Mouse (Mus musculus) heart, adult 11 months (tissue): ENCODE results near the gene Nkx3-2.

Experiments used
- DNase-seq: peaks from one replicate; pipeline ENCODE4 v3.0.0; 2022

Nkx3-2 gene

DNA sequence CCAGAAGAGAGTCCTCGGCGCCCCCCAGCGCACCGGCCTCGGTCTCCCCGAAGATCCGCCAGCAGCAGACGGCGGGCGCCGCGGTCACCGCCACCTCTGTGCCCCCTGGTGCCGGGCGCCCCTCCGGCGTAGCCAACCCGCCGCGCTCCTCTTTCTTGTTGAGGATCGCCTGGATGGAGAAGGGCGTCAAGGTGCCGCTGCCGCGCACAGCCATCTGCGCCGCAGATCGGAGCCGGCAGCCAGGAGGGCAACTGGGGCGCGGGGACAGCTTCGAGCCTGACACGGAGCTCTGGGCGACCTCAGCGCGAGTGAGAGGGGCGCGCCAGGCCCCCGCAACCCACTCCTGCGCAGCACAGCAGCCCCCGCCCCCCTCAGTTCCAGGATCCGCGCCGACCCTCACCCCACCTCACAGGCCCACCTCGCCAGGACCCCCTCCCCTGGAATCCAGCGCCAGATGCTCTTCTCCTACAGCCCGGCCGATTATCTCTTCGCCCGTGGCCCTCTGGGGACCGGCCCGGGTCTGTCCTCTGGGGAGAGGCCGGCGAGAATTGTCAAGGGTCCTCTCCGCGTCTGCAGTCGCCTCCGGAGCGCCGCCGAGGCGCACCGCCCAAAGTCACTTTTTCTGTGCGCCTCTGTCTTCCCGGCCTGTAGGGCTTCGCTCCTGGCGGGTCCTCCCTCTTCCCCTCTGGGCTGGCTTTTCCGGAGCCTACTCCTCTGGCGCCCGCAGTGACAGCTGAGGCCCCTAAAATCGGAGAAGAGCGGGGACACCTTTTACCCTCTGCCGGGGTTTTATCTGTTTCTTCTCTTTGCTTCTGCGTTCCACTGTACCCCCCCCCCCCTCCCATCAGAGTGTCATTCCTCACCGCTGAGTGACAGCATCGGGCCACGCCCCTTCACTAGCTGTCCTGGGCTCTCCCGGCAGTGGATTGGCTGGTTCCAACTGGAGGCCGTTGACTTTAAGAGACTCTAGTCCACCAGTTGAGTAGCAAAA lies at the start of gene Nkx3-2:
Gene Nkx3-2 (minus strand): TSS at position 771 of the 991 bp plus-strand sequence.
- DNase-seq, result peak; percentile 84

DNA sequence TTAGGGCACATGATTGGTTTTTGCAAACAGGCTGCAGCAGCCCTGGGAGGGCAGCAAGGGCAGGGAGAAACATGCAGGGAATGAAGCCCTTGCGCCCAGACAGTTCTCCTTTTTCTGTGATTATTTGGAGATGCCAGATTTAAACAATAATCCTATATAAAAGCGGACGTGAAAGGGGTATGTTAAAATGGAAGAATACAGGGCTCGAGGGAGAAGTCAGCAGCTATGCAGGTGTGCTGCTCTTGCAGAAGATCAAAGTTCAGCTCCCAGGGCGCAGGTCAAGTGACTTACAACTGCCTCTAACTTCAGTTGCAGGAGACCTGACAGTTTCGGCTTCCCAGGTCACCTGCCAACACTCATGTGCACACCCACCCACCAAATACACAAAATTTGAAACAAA lies 48.2 kb upstream of the Nkx3-2 start:
- peak; percentile 62 for DNase-seq

DNA sequence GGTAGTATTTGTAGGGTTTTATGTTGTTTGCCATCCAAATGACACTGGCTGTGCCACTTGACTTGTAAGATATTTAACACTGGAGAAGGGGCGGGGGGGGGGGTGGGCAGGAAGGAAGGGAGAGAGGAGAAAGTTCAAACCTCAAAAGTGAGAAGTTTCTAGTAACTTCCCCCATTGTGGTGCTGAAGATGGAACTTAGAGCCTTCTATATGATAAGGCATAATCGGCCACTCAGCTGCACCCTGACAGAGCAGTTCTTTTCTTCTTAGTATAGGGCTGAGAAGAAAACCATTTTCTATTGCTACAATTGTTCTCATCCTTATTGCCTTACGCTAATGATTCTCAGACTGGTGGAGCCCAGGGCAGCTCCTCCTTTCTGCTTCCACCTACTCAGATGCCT lies 47.0 kb upstream of the Nkx3-2 start:
- DNase-seq, result no peak

DNA sequence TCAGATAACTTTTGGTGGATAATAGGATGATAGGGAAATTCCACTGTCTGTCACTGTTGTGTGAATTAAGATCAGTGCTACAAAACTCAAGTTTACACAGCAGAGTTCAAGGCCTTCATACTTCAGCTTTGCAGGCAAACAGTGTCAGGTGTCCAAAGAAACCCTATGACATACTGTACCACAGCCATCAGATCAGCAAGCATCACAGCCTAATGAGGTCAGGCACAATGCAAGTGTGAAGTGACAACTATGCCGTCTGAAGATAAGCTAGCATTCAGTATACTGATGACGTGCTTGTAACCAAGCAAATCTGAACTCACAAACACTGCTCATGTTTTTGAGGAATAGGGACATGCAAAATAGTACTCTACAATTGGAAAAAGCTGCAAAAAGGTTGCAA lies 43.1 kb upstream of the Nkx3-2 start:
- peak; percentile 82 for DNase-seq

DNA sequence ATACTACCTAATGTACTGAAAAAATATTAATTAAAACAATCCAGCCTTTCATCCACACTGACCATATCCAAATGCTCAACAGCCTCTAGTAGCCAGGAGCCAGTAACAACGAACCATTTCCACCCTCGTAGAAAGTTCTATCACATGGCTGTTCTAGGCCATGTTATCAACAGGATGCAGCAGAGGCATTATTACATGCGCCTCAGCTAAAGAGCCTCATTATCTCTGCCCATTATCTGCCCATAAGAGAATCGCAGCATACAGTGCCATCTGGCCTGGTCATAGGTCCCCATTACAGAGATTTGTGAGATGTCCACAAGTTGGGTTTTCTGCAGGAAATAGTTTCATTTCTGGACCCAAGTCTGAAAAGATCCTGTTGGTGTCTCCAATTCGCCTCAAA lies 41.9 kb upstream of the Nkx3-2 start:
- peak; percentile 77 for DNase-seq

DNA sequence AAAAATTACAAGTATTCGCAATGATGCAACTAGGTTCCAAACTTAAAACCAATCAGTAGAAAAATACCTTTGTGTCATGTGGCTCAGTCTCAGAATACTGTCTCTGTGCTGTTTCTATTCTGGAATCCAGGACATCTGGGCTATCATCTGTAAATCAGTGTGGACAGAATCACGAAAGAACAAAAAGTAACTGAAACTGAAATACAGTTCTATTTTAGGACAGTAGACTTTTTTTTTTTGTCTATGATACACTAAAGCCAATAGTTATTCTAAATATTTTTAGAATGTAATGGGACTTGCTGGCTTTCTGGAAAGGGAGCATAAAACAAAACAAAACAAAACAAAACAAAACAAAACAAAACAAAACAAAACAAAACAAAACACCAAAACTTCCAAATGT lies 40.8 kb upstream of the Nkx3-2 start:
- DNase-seq, result no peak

DNA sequence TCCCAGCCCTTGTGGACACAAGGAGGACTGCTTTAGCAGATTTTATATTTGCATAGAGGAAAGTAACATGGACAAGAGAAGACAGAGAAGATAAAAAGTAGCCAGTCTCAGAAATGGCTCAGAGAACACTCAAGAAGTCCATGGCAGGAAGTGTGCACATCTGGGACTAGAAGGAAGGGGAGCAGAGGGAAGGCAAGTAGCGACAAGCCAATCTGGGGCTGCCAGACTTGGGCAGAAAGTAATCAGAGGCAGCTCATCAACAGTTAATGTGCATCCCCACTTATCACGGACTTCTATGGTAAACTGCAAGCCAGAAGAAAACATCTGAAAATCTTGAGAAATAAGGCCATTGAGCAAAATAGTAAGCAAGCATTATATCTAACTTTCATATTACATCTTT lies 40.3 kb upstream of the Nkx3-2 start:
- peak; percentile 40 for DNase-seq

DNA sequence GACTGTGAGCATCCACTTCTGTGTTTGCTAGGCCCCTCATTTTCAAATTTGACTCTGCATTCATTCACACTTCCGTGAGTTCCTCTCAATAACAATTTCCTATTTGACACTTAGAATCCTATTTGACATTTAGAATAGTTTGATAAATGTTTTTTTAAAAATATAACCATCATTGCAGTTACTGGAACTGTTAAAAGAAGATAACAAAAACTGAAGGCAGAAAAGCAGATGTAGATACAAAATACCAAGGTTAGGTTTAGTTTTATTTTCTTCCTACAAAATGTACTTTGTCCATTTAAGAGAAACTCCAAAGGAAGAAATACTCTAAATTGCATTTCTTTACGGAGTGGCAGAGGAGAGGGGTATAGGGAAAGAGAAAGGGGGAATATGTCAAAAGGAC lies 37.3 kb upstream of the Nkx3-2 start:
- no peak for DNase-seq

DNA sequence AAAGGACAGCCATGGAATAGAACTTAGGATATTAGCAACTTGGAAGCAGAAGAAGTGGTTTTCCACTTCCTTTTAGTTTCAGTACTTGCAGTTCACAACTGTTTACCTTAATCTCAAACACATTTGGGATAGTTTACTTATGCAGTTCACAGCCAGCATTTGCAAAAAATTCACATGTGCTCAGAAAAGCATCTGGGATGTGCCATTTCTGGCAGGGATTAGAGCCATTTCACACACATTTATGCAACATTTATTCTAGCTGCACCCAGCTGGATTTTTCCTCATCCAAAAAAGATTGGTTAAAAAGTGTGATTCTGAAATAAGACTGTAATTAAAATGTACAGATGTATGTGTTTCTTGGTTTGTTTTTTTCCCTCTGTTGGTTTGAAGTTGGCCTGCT lies 30.1 kb upstream of the Nkx3-2 start:
- DNase-seq, result no peak

DNA sequence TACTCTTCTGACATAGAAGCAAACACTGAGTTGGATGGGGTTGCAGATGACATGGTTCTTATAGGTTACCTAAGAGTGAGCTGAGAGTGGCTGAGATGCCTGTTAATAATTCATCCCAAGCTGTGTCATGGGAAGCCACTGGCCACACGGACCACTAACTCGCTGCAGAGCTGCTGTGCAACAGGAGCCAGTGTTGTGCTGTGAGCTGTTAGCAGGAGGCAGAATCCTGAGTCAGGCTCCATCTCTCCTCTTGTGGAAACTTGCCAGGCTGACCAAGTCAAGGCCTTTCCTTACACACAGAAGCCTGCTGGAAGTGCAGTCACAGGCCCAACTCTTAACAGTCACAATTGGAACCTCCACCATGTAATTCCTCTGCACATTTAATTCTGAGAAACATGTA lies 26.2 kb upstream of the Nkx3-2 start:
- peak; percentile 66 for DNase-seq

DNA sequence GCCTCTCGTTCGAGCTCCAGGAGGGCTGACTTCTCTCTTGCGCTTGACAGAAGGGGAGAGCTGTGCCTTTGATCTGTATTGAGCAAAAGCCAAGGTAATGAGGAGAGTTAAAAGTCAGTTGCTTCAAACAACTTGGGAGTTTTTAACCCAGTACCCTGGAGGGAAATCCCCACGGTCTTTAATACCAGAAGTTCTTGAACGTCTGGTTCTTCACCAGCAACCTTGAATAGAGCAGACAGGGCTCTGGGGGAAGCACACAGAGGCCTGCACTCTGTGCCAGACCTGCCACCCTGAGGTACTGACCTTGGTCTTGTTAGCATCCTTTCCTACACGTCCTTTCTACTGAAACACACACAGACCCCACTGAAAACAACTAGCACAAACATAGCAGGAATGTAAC lies 24.6 kb upstream of the Nkx3-2 start:
- peak; percentile 74 for DNase-seq

DNA sequence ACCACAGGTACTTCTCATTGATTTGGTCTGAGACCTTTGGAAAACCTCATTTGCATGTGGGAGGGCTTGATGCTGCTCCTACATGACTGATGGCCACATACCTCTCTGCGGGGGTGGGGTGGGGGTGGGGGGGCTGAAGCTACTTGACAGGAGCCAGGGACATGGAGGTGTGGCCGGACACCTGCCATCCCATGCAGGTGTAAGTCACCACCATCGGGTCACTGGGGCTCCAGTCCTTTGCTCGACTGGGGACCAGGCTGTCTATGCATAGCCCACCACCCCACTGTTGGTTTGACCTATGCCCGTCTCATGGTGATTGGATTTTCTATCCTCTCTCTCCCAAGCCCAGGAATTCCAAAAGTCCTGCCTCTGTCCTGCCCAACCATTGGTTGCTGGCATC lies 17.6 kb upstream of the Nkx3-2 start:
- peak; percentile 58 for DNase-seq

DNA sequence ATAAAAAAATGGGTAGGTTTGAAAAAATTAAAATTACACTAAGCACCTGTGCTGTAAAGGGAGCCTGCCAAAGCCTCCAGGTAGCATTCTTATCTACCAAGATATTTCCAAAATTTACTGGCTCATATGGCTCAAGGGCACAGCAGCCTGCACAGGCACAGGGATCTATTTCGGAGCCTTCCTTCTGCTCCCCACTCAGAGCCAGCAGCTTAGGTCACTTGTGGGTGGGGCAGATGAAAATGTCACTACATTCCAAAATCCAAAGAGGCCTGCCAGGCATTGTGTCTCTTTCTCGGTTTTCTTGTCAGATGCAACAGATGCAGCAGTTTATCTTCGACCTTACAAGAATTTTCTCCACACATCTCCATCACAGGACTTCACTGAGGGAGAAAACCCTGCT lies 15.7 kb upstream of the Nkx3-2 start:
- peak; percentile 75 for DNase-seq

DNA sequence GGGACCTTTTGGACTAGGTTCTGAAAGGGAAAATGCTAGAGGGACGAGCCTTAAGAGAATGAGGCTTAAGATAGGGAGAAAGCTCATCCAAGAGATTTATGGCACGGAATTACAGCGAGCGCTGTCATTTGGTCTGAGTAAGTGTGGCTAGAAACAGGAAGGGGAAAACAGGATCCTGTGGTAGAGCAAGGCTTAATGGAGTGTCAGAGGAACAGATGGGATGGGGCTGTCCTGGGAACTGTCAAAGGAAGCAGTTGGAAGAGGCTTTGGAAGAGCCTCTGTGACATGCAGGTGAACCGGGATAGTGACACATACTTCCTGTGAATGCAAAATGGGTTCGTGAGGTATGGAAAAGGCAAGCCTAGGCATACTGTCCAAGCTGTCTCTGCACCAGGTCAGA lies 11.4 kb upstream of the Nkx3-2 start:
- peak; percentile 37 for DNase-seq

DNA sequence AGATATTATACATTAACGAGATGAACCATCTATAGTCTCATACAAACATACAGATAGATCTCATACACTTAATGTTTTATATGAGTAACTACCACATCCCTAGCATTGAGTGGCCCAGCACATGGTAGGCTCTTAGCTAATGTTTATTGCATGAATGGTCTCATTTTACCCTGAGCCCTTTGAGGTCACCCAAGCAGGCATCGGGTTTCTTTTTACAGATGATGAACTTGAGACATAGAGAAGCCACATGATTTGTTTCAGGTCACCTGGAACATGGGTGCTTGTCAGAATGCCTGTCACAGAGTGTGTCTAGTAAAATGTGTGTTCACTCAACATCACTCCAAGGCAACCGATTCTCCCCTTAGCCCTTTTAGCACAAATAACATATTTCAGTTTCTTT lies 11.0 kb upstream of the Nkx3-2 start:
- DNase-seq, result peak; percentile 53

DNA sequence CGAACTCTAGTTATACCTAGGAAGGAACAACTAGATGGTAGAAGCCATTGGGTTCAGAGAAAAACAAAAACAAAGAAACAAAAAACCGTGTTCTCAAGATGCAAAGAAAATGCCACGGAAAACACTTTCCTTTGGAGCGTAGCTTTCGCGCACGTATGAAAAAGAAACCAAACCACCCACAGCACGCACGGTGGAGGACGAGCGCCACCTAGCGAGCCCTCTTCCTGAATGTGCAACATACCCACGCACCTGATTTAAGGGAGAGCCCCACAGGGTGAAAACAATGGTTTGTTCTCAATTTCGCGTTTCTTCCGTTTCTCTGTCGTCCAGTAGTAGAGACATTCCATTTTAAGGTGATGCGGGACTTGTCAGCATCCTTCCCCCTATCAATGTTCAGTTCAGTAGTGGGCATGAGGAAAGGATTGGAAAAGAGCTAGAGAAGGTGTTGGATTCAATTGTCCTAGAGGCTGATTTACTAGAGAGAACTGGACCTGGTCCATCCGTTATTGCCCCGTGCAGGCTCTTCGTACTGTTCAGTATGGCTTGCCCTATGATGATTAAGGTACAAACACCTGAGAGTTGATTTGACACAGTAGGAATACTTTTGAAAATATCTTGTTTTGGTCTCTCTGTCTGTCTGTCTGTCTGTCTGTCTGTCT lies 4.2 kb upstream of the Nkx3-2 start:
- peak; percentile 94 for DNase-seq

DNA sequence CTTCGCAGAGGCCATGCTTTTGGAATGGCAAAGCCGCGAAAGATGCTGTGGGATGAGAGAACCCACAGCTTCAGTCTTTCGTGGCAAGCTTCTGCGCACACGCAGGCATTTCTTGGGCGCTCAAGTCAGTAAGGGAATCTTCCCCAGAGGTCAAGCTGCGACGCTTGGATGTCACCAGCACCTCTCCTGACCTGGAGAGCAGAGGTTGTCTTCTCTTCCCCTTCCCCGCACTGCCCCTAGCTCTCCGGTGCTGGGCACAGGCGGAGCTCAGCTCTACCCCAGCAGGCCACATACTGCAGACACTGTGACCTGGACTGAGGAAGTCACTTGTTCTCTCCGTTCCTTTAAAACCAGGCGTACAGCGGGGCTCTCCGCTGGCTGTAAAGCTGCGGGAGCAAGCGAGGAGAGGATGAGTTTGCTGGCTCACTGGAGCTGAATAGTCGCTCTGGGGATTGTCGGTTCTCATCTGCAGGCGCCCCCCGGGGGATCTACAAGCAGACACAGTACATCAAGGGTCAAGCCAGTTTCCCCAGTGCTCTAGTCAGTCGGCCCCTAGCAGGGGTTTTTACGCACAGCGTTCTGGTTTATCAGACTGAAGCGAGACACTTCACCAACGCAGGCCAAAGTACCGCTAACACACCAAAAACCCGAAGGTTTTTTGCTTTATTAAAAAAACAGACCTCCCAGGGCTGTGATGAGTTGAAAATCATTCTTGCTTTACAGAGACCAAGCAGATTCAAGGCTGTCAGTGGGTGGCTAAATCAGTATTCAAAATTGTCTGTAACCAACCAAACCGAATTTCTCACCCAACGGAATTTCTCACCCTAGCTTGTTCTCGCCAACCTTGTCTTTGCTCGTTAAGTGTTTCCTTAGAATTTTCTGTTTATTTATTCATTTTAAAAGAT lies 3.2 kb upstream of the Nkx3-2 start:
- peak; percentile 87 for DNase-seq

DNA sequence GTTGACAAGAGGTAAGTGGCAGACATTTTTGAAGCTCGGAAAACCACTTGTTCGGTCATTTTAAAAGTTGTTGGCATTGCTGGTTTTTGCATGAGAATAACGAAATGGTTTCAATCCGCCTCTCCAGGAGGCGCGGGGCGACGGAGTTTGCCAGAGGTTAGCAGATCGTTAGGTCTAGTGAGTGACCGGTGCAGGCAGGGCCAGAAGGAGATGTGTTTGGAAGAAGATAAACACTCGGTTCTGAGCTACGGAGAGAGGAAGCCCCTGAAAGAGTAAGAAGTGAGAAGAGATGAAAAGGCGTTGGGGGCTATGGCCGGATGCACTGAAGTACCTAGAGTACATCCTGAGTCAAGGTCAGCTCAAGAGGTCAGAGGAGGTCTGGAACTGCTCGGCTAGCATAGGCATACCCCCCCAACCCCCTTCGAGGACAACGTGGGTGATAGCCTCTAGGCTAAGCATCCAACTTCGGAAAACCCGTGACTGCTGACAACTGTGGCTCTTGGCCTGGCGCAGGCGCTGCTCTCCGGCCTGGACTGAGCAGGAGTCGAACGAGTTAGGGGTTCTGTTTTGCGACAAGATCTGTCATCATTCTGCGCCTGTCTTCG lies 2.2 kb upstream of the Nkx3-2 start:
- peak; percentile 75 for DNase-seq

DNA sequence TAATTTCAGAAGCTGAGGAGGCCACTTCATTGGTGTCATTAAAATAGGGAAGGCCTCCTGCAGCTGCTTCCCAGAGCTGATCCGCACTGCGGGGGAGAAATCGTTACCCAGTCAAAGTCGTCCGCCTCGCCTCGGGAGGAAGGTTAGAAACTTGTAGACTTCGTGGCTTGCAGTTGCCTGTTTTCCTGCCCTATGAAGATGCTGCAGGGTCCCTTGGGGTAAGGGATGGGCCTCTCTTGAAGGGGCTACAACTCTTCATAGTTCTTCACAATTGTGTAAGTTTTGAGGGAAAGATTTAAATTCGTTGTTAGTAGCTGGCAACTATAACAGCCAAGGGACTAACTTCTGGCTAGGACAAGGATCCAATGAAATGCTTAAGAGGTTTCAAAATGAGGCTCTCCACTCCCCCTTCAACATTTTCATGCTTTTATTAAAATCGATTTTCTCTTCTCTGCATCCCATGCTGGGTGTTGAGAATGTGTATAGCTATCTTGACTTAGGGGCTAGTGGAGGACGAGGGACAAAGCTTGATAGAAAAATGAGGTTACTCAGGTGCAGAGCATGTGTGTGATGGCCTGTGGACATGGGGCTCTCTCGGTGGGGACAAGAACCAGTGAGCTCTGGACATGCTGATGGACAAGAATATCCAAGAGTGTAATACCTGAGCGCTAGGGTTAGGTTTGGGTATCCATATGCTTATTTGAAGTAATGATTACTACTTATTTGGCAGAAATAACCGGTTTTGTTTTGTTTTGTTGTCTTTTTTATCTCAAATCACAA lies 1.5 kb upstream of the Nkx3-2 start:
- DNase-seq, result peak; percentile 61

DNA sequence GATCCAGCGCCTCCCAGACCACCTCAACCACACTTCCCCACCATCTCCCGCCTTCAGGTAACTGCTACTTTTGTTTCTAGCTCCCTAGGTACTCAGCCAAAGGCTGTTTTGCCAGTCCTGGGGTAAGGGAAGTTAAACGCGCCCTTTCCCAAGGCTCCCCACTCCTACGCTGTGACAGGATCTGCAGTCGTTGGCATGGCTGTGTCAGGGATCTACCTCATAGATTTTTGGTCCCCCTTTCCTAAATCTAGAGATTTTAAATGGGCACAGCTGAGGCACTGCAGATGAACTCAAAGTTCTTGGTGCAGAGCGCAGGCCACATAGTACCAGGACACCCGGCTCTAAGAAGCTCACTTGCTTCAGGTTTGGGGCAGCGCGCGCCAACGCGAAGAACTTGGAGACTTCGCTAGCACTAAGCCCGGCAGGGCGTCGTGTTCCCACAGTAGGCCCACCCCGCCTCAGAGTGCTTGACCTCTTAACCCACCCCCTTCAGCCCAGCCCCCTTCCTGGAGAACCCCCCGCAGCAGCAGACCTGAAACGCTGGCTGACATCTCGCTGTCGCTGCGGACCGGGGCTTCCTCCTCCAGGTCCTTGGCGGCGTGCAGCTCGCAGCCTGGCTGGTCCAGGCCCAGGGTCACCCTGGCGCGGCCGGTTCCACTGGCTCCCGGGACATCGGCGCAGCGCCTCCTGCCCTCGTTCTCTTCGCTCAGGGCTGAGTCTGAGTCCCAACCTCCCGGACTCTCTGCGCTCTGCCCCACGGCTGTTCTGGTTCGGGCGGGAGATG lies 1.2 kb downstream of the Nkx3-2 start:
- peak; percentile 82 for DNase-seq
